Mouse (Mus musculus): ENCODE measurements around the gene Nrm. TPM values are rescaled to one million over a fixed set of nuclear protein-coding genes. Genes with fewer than 3 reads are reported as not detected.

The Nrm gene
- polyA plus RNA-seq, 1 experiment, result 201 TPM

GRCm38 (mm10) chr17:35816686-35817085 lies 44.4 kb upstream of the Nrm start:
- no peak overlapping the region for H3K4me3 ChIP-seq (ENCODE audit: control insufficient read depth, low read depth, low read length)
- no peaks in the 10 kb centered on the region for H3K27me3 ChIP-seq (ENCODE audit: control insufficient read depth, insufficient read depth, low read length)
- no peaks in the 10 kb centered on the region for H3K36me3 ChIP-seq (ENCODE audit: control insufficient read depth, insufficient read depth, low read length)
- peaks cover 10% of the 10 kb centered on the region for H3K4me1 ChIP-seq (ENCODE audit: control insufficient read depth, insufficient read depth, low read length)
- no peak for TF ChIP-seq CTCF (IDR thresholded peaks at IDR 0.05; ENCODE audit: control insufficient read depth, insufficient read depth, insufficient replicate concordance, low read depth, low read length)
- TF ChIP-seq POLR2A (IDR thresholded peaks at IDR 0.05; ENCODE audit: control insufficient read depth, low read depth, low read length), result no peak
- no peak overlapping the region for H3K27ac ChIP-seq (ENCODE audit: control insufficient read depth, insufficient read depth, low read depth, low read length)

- no peak overlapping the region for H3K27ac ChIP-seq (ENCODE audit: control insufficient read depth, insufficient read depth, low read depth, low read length)
- peaks cover 15% of the 10 kb centered on the region for H3K4me1 ChIP-seq (ENCODE audit: control insufficient read depth, insufficient read depth, low read length)
- H3K4me3 ChIP-seq (ENCODE audit: control insufficient read depth, low read depth, low read length), result no peak overlapping the region
- no peaks in the 10 kb centered on the region for H3K27me3 ChIP-seq (ENCODE audit: control insufficient read depth, insufficient read depth, low read length)
- no peaks in the 10 kb centered on the region for H3K36me3 ChIP-seq (ENCODE audit: control insufficient read depth, insufficient read depth, low read length)
- TF ChIP-seq POLR2A (IDR thresholded peaks at IDR 0.05; ENCODE audit: control insufficient read depth, low read depth, low read length) (no peak), CTCF (IDR thresholded peaks at IDR 0.05; ENCODE audit: control insufficient read depth, insufficient read depth, insufficient replicate concordance, low read depth, low read length) (no peak)
These were observed 43.9 kb upstream of the Nrm start for GRCm38 (mm10) chr17:35817226-35817625.

GRCm38 (mm10) chr17:35820111-35820510 lies 41.0 kb upstream of the Nrm start:
- Histone ChIP-seq H3K27me3 (ENCODE audit: control insufficient read depth, insufficient read depth, low read length) (no peaks in the 10 kb centered on the region), H3K4me3 (ENCODE audit: control insufficient read depth, low read depth, low read length) (no peak overlapping the region), H3K36me3 (ENCODE audit: control insufficient read depth, insufficient read depth, low read length) (no peaks in the 10 kb centered on the region), H3K4me1 (ENCODE audit: control insufficient read depth, insufficient read depth, low read length) (peaks cover 29% of the 10 kb centered on the region), H3K27ac (ENCODE audit: control insufficient read depth, insufficient read depth, low read depth, low read length) (no peak overlapping the region)
- no peak for TF ChIP-seq POLR2A (IDR thresholded peaks at IDR 0.05; ENCODE audit: control insufficient read depth, low read depth, low read length)
- no peak for TF ChIP-seq CTCF (IDR thresholded peaks at IDR 0.05; ENCODE audit: control insufficient read depth, insufficient read depth, insufficient replicate concordance, low read depth, low read length)

- Histone ChIP-seq H3K4me1 (ENCODE audit: control insufficient read depth, insufficient read depth, low read length) (peaks cover 29% of the 10 kb centered on the region), H3K27me3 (ENCODE audit: control insufficient read depth, insufficient read depth, low read length) (no peaks in the 10 kb centered on the region), H3K27ac (ENCODE audit: control insufficient read depth, insufficient read depth, low read depth, low read length) (peak within 1 kb of the TSS; percentile 40; the same call in 1 of the 2 replicates), H3K4me3 (ENCODE audit: control insufficient read depth, low read depth, low read length) (peak within 1 kb of the TSS; percentile 59), H3K36me3 (ENCODE audit: control insufficient read depth, insufficient read depth, low read length) (no peaks in the 10 kb centered on the region)
- TF ChIP-seq CTCF (IDR thresholded peaks at IDR 0.05; ENCODE audit: control insufficient read depth, insufficient read depth, insufficient replicate concordance, low read depth, low read length), result no peak
- TF ChIP-seq POLR2A (IDR thresholded peaks at IDR 0.05; ENCODE audit: control insufficient read depth, low read depth, low read length), result peak; percentile 70
These were observed 39.4 kb upstream of the Nrm start, which contains the start of gene Ier3 for GRCm38 (mm10) chr17:35821439-35822430. Ier3 (plus strand) TSS chr17:35821684.

GRCm38 (mm10) chr17:35822564-35822963 lies 38.6 kb upstream of the Nrm start:
- Histone ChIP-seq H3K27me3 (ENCODE audit: control insufficient read depth, insufficient read depth, low read length) (no peaks in the 10 kb centered on the region), H3K4me1 (ENCODE audit: control insufficient read depth, insufficient read depth, low read length) (peaks cover 26% of the 10 kb centered on the region), H3K4me3 (ENCODE audit: control insufficient read depth, low read depth, low read length) (peak overlapping the region; percentile 59), H3K36me3 (ENCODE audit: control insufficient read depth, insufficient read depth, low read length) (no peaks in the 10 kb centered on the region), H3K27ac (ENCODE audit: control insufficient read depth, insufficient read depth, low read depth, low read length) (no peak overlapping the region)
- TF ChIP-seq POLR2A (IDR thresholded peaks at IDR 0.05; ENCODE audit: control insufficient read depth, low read depth, low read length), result no peak
- TF ChIP-seq CTCF (IDR thresholded peaks at IDR 0.05; ENCODE audit: control insufficient read depth, insufficient read depth, insufficient replicate concordance, low read depth, low read length), result no peak

GRCm38 (mm10) chr17:35822964-35823937 lies 37.9 kb upstream of the Nrm start, which contains the start of gene Flot1:
Flot1 (plus strand) TSS chr17:35823230.
- Histone ChIP-seq H3K4me3 (ENCODE audit: control insufficient read depth, low read depth, low read length) (peak within 1 kb of the TSS; percentile 88), H3K27ac (ENCODE audit: control insufficient read depth, insufficient read depth, low read depth, low read length) (peak within 1 kb of the TSS; percentile 70), H3K4me1 (ENCODE audit: control insufficient read depth, insufficient read depth, low read length) (peaks cover 26% of the 10 kb centered on the region), H3K27me3 (ENCODE audit: control insufficient read depth, insufficient read depth, low read length) (no peaks in the 10 kb centered on the region), H3K36me3 (ENCODE audit: control insufficient read depth, insufficient read depth, low read length) (no peaks in the 10 kb centered on the region)
- TF ChIP-seq POLR2A (IDR thresholded peaks at IDR 0.05; ENCODE audit: control insufficient read depth, low read depth, low read length) (no peak), CTCF (IDR thresholded peaks at IDR 0.05; ENCODE audit: control insufficient read depth, insufficient read depth, insufficient replicate concordance, low read depth, low read length) (no peak)

Measured in testis, adult 2 months (tissue).